Mouse (Mus musculus): ENCODE measurements around the gene Gpr15.

DNA sequence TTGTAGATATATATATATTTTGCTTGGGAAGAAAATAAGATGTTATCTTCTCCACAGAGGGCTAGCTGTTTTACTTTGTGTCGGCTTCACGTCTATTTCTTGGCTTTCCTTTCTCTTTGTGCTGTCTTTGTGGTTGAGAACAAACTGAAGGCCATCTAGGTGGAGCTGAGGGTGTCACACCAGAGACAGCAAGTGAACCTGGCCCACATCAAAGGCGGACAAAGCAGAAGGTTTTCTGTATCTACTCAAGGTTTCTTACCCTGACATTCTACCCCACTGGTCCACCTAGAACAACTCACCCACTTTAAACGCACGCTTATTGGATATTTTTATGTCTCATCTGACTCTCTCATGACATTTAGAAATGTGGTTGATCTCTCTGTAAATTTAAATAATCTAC is 24.8 kb downstream of the Gpr15 start:
- TF ChIP-seq CTCF (IDR thresholded peaks at IDR 0.05; ENCODE audit: extremely low read depth, insufficient read depth, low read length) (no peak), POLR2A (IDR thresholded peaks at IDR 0.05; ENCODE audit: extremely low read depth, insufficient read depth, low read length) (no peak)
